Mouse (Mus musculus): ENCODE results near the gene Btbd35f20. TPM values are rescaled to one million over a fixed set of nuclear protein-coding genes. Genes with fewer than 3 reads are reported as not detected.
"Not testable (repeated sequence)": the region's sequence is repeated elsewhere in the genome, so short reads cannot be mapped to it uniquely, and the experiment has no call there.

Gene Btbd35f20
- not detected for total RNA-seq (2021)
- long read RNA-seq, experiment 1, result 0 reads
- long read RNA-seq, experiment 2, result 0 reads

DNA sequence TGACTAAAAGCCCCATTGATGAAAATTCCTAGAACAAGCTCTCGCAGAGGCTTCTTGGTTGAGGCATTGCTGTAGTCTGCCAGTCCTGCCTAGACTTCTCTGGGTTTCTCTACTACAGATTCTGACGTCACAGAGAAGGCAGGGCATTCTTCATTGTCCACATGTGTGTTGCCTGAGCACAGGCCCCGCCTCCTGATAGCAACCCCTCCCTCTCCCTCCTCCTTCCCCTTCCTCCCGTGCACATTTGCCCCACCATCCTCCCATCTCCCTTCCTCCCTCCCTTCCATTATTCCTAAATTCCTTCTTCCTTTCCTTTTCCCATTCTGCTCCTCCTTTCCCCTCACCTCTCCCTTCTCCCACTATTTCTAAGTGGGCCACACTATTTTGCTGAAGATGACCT, at the start of gene Btbd35f20:
Btbd35f20 (minus strand) TSS at position 101 of the 400 bp plus-strand sequence.
- not testable (repeated sequence) for DNase-seq

Other genes with a start within 250 kb of the Btbd35f20 start
- not detected for gene Btbd35f28, start 94.7 kb downstream of the Btbd35f20 start, total RNA-seq (2021)
- not detected for gene Btbd35f17, start 79.4 kb upstream of the Btbd35f20 start, total RNA-seq (2021)

Data from adrenal gland, postnatal 10 days (tissue).